Mouse (Mus musculus): ENCODE results near the gene Def8. TPM values are rescaled to one million over a fixed set of nuclear protein-coding genes. Genes with fewer than 3 reads are reported as not detected.

Gene Def8
- polyA plus RNA-seq (2012): 6.4 and 13.0 TPM in 2 replicates

GRCm38 (mm10) chr8:123423441-123423840, at the start of gene Def8:
Gene Def8, plus strand, starts transcription at chr8:123423527.
- no peak for TF ChIP-seq GATA1 (IDR thresholded peaks at IDR 0.05; ENCODE audit: low read length)

- no peak for TF ChIP-seq GATA1 (IDR thresholded peaks at IDR 0.05; ENCODE audit: low read length)
Observed at GRCm38 (mm10) chr8:123374239-123374578, 49.1 kb upstream of the Def8 start.

- no peak for TF ChIP-seq GATA1 (IDR thresholded peaks at IDR 0.05; ENCODE audit: low read length)
Observed at GRCm38 (mm10) chr8:123375701-123376100, 47.6 kb upstream of the Def8 start.

DNA sequence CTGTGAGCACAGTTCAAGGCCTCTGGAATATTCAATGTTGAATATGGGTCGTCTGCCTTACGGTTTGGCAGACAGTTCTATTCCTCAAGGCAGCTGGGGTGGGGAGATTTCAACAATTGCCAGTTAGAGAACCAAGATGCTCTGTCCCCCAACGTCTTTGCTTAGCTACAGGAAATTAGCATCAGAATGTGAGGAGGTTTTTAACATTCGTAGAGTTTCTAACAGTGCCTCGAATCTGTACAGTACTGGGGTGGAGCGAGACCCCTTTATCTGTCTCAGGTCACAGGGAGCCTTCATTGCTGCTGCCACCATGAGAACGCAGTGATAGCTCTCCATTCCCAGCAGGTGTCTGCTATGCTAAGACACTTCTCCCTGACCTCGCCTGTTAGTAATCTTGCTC, 47.2 kb upstream of the Def8 start:
- TF ChIP-seq GATA1 (IDR thresholded peaks at IDR 0.05; ENCODE audit: low read length): no peak

- TF ChIP-seq GATA1 (IDR thresholded peaks at IDR 0.05; ENCODE audit: low read length): no peak
Observed at GRCm38 (mm10) chr8:123381711-123382110, 41.6 kb upstream of the Def8 start.

- no peak for TF ChIP-seq GATA1 (IDR thresholded peaks at IDR 0.05; ENCODE audit: low read length)
Observed at GRCm38 (mm10) chr8:123382516-123382915, 40.8 kb upstream of the Def8 start.

DNA sequence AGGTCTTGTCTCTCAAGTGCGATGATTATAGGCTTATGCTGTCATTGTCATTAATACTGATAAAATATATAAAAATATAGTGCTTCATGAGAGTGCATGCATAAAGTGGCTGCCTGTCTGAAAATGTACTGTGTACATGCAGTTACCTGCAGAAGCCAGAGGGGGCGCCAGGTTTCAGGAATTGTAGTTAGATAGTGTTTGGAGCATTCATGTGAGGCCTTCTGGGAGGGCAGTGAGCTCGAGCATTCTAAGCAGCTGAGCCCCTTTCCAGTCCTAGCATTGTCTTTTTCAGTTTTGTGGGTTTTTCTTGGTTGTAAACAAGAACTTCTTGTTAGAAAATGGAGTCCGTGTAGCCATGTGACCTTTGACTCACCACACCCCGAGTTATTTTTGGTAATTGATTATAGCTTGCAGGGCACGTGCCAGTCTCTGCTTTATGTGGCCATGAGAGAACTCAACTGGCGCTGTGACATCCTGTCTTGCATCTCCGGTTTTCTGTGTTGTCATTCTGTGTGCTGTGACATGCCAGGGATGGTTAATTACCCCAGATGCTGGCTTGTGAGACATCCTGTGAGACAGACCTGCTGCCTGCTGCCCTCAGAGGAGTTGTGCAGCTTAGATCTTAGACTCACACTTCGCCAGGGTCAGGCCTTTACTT, 38.3 kb upstream of the Def8 start:
- TF ChIP-seq GATA1 (IDR thresholded peaks at IDR 0.05; ENCODE audit: low read length): no peak

GRCm38 (mm10) chr8:123387041-123387440, 36.3 kb upstream of the Def8 start:
- no peak for TF ChIP-seq GATA1 (IDR thresholded peaks at IDR 0.05; ENCODE audit: low read length)

DNA sequence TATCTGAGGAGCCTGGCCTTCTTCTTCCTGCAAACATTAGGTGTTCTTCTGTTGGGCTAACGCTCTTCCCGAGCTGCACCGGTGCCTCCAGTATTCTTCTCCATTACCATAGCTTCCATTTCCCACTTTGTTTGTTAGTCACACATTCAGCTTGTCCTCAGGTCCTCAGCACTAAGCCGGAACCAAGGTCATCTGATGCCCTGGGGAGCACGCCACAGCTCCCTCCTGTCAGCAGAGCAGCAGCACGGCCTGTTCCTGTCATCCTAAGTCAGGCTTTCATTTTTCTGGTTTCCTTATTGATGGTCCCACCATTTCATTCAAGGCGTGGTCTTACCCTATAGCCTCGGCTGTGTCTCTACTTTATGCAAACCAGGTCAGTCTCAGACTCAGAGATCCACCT, 35.5 kb upstream of the Def8 start:
- no peak for TF ChIP-seq GATA1 (IDR thresholded peaks at IDR 0.05; ENCODE audit: low read length)

DNA sequence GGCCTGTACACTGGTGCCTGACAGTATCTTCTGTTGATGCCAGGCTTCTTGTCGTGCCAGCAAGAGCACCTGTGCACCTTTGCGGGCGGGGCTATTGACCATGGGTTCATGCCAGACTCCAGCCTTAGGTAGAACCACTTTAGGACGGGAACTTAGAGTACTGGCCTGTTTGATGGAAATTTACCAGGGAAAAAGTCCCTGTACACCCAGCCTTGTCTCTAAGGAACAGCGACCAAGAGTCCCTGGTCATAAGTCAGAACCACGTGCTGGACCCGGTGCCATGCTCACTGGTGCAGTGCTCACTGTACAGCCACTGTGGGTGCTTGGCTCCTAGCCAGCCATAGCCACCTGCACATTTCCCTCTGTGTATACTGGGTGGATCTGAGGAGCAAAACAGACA, 34.3 kb upstream of the Def8 start:
- TF ChIP-seq GATA1 (IDR thresholded peaks at IDR 0.05; ENCODE audit: low read length): no peak

- no peak for TF ChIP-seq GATA1 (IDR thresholded peaks at IDR 0.05; ENCODE audit: low read length)
Observed at GRCm38 (mm10) chr8:123398308-123398707, 25.0 kb upstream of the Def8 start.

GRCm38 (mm10) chr8:123401936-123402335, 21.4 kb upstream of the Def8 start:
- no peak for TF ChIP-seq GATA1 (IDR thresholded peaks at IDR 0.05; ENCODE audit: low read length)

DNA sequence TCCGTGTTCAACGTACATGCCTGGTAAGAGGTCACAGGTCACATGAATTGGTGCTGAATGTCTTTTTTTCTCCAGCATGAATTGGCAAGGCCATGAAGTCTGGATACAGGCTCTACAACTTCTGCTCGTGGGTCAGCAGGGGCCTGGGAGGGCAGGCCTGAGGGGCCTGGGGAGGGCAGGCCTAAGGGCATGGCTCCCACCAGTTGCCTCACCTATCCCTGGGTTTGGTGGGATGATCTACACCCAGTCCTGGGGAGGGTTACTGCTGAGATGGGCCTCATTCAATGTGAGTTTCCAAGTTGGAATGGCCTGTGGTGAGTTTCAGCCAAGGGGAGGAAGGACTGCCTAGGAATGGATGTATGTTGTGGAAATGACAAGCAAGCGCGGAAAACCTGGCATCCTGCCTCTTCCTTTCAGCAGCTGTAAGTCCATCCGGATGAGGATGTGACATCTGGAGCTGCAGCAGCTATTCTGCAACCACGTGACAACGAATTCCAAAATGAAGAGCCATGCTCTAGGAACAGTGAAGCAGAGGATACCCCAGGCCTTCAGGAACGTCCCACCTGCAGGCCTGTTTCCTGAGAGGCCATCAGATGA, 20.5 kb upstream of the Def8 start:
- TF ChIP-seq GATA1 (IDR thresholded peaks at IDR 0.05; ENCODE audit: low read length): no peak

GRCm38 (mm10) chr8:123404521-123404920, 18.8 kb upstream of the Def8 start:
- no peak for TF ChIP-seq GATA1 (IDR thresholded peaks at IDR 0.05; ENCODE audit: low read length)

GRCm38 (mm10) chr8:123406786-123407185, 16.5 kb upstream of the Def8 start, which contains the start of gene Mc1r:
Gene Mc1r, plus strand, starts transcription at chr8:123407107.
- TF ChIP-seq GATA1 (IDR thresholded peaks at IDR 0.05; ENCODE audit: low read length): no peak

GRCm38 (mm10) chr8:123407612-123408011, 15.7 kb upstream of the Def8 start:
- TF ChIP-seq GATA1 (IDR thresholded peaks at IDR 0.05; ENCODE audit: low read length): no peak
